Mouse (Mus musculus) left cerebral cortex, adult 8-10 months (tissue): ENCODE data around the gene Gm20388. TPM values are rescaled to one million over a fixed set of nuclear protein-coding genes. Genes with fewer than 3 reads are reported as not detected.

ENCODE experiments used
- DNase-seq, 2 experiments: peaks; one replicate each; pipeline ENCODE4 v3.0.0; 2022; ENCODE audit warnings: low spot score in 2 of 2
- total RNA-seq, 4 experiments: library from RNA; stranded (reverse); gene quantifications; 2 replicates each; pipeline ENCODE4 v1.2.4; 2022

Gm20388 gene
- total RNA-seq, 4 experiments from 2014 or later, result 10.4 to 20.8 (median 16.4) TPM

DNA sequence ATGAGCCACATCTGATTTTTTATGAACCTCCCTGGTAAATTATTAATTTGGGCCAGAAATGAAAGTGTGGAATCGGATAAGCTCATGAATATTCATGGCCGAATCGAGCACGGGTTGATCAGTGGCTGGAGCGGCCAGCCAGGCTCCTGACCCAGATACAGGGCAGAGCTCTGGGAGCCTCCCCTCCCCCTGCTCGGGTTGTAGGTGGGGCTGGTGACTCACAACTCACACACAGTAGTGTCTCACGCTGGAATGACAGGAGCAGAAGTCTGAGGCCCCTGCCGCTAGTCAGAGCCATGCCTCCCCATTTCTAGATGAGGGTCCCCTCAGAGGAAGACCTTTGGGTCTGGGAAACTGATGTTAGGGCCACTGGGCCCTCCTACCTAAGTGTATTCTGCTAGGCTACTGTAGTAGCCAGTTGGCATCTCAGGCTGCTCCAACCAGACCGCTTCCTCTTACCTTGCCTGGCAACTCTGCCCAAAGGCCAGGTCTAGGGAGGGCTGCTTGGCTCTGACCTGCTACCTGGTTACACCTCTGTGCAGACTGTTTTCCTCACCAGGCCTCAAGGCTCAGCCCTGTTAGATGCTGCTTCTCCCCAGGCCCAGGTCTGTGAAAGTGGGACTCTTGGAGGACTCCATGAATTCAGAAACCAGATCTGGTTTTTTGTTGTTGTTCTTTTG lies 588.4 kb downstream of the Gm20388 start:
- DNase-seq, result peak in 1 of 2 experiments; percentile 67

- no peak for DNase-seq
These were observed 590.1 kb downstream of the Gm20388 start for GRCm38 (mm10) chr8:120500701-120501261.

GRCm38 (mm10) chr8:120501426-120501825 lies 590.8 kb downstream of the Gm20388 start:
- no peak for DNase-seq

DNA sequence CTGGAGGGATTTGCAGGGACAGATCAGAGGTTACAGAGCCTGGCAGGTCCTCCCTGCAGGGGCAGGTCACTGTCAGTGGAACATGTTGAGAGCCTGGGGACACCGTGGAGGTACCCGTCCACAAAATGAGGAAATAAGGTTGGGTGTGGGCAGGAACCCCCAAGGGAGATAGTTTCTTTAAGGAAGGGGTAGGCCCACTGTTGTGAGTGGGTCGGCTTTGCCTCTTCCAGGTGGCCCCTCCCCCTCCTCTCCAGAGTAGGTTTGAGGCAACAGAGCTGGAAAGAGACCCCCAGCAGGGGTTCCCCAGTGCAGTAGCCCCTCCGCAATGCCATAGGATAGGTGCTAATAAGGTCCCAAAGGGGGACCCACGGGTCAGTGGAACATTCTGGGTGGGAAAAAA lies 591.8 kb downstream of the Gm20388 start:
- no peak for DNase-seq

DNA sequence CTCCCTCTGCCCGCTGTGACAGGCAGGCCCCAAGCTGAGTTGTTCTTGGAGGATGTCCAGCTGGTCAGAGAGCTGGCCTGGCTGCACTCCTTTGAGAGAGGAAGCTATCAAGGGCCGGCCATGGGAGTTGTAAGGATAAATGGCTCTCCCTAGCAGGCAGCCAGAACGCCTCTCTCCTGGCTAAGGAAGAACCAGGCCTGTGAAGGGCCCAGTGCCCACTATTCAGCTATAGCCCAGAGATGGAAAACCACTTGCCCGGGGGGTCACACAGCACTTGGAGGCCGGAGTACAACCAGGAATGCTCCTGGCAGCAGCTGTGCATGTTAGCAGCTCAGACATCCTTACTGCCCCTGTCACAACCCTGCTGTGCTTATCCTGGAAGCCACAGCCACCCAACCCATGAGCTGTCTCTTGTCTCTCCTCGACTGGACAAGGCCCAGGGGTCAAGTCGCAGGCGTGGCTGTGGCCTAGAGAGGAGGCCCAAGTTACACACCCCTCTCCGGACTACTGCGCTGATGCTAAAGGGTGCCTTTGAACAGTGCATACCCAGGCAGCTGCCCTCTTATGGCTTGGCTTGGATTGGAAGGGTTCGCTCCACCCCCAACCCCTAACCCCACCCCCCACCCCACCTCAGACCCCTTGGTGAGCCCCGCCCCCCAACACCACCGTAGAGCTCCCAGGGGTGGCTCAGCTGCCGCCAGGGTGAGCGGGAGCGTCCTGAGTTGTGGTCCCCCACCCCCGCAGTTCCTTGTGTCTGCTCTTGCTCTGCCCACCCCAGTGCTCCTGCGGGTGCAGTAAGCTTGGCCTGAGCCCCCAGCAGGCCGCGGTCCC lies 593.8 kb downstream of the Gm20388 start:
- DNase-seq, result no peak

GRCm38 (mm10) chr8:120505082-120505511 lies 594.5 kb downstream of the Gm20388 start:
- DNase-seq, result no peak

GRCm38 (mm10) chr8:120505619-120506310 lies 595.1 kb downstream of the Gm20388 start:
- DNase-seq, result no peak

- no peak for DNase-seq
These were observed 595.9 kb downstream of the Gm20388 start for GRCm38 (mm10) chr8:120506562-120506961.

GRCm38 (mm10) chr8:120507290-120507689 lies 596.6 kb downstream of the Gm20388 start:
- DNase-seq, result no peak

DNA sequence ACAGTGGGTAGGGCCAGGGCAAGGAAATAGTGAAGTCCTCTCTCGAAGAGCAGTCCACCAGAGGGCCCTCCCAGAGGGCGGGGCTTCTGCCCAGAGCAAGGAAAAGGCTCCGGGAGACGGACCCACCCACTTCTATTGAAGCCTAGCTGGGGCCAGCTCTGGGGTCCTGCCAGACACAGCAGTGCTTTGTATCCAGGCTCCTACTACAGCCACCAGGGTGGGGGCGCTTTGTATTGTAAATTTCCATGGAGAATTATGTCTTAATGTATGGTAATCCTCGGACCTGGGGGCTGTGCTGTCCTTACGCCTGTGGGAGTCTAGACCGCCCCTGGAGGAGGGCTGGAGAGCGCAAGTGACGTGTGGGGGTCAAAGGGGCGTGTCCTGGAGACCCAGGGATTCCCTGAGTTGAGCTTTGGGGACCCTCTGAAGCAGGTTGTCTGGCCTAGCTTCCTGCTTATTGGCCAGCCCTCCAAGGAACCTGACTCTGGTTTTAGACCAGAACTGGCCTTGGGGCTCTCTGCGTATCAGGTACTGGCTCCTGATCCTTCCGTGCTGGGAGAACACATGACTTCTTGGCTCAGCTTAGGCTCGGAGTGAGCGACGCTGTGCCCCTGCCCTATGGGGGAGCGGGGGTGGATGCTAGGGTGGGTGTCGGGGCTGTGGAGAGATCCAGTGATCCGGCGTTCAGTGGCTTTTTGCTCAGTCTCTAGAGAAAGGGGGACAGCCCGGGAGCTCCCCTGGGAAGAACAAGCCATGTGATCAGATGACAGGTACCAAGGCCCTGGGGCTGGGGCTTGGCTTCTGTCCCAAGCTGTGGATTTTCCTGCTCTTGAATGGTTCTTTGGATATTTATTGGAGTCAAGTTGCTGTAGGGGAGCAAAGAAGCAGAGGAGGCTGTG lies 598.7 kb downstream of the Gm20388 start:
- DNase-seq, result no peak

DNA sequence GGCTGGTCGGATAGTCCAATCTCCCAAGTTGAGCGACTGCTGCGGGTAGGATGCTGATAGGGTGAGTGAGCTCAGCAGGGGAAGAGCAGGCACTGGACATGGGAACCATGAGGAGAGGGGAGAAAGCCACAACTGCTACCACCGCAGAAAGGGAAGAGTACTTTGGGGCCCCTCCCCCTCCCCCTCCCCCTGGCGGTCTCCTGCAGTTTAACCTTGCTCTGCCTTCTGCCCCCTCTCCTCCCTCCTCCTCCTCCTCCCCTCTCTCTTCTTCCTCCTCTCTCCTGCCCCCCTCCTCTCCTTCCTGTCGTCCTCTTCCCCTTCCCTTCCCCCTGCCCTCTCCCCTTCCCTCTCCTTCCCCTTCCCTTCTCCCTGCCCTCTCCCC lies 599.4 kb downstream of the Gm20388 start:
- no peak for DNase-seq

- DNase-seq, result no peak
These were observed 600.3 kb downstream of the Gm20388 start for GRCm38 (mm10) chr8:120510863-120511457.

GRCm38 (mm10) chr8:120511737-120512136 lies 601.1 kb downstream of the Gm20388 start:
- no peak for DNase-seq

DNA sequence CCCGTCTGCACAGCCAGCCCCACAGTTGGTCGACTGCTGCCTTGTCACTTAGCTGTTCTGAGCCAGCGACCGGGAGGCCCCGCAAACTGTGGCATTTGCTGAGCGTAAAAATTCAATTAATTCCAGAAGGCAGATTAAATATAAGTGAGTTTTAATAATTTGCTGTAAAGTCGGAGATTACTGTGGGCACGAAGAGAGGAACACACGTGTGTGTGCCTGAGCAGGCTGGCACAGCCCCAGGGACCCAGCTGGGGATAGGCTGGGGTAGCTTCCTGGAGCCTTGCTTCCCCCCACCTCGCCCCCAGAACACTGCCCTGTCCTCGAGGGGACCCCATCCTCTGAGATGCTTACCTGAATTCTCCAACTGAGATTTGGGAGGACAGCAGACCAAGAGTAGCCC lies 601.7 kb downstream of the Gm20388 start:
- DNase-seq, result no peak

DNA sequence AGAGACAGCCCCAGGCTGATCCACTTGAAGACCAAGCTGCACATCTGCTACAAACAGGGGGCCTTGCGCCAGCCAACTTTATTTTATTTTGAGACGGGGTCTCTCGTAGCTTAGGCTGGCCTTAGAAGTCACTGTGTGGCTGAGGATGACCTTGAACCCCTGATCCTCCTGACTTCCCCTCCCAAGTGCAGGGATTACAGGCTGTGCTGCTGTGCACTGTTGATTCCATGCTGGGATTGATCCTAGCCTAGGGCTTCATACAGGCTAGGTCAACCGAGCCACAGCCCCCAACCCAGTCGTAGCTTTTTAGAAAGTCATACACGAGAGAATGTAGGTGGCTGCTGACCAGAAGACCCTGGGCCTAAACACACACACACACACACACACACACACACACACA lies 602.5 kb downstream of the Gm20388 start:
- DNase-seq, result no peak

DNA sequence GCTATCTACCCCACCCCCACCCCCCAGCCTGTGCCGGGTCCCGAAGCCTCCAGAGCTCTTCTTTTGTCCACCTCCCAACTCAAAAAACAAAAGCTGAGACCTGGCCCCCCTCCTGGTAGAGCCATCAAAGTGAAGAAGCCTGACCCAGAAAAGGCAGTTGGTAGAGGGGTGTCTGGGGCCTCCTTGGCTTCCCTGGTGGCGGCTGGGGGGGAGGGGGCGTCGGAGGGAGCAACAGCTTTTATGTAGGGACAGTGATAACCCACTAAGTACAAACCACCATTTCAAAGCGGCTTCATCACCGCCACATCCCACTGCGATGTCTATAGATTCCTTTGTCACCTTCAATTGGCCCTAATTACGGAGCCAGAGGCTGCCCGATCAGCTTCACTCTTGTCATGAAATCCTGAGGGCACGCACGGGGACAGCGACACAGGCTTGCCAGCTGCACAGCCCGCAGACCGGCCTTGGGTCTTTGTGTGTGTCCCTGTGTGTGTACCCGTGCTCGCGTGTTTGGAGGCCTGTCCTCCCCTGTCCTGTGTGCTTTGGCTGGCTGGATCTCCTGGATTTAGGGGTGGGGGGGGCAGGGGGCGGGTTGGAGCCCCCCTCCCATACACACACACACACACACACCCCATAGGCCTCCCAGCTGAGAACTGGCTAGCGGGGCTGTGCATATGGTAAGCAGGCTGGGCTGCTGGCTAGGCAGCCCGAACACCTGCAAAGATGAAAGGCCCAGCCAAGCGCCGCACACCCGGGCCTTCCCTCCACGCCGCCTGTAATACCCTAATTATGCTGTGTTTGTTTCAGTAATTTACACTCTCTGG lies 603.2 kb downstream of the Gm20388 start:
- DNase-seq, result no peak

- DNase-seq, result no peak
These were observed 604.6 kb downstream of the Gm20388 start for GRCm38 (mm10) chr8:120515214-120515613.

DNA sequence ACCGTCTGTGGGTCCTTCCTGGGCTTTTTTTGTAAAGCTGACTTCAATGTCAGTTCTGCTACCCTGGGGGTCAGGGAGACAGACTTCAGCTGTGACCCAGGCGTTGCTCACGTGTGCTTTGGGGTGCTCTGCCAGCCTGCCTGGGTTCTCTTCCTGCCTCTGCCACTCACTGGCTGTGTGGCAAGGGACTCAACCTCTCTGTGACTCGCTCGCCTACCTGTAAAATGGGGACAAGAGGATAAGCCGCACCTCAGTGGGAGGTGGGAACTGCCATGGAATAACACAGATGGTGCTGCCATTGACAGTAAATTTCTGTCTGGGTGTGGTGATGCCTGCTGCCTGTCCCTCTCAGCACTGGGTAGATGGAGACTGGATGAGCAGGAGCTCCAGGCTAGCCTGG lies 605.0 kb downstream of the Gm20388 start:
- DNase-seq, result no peak

DNA sequence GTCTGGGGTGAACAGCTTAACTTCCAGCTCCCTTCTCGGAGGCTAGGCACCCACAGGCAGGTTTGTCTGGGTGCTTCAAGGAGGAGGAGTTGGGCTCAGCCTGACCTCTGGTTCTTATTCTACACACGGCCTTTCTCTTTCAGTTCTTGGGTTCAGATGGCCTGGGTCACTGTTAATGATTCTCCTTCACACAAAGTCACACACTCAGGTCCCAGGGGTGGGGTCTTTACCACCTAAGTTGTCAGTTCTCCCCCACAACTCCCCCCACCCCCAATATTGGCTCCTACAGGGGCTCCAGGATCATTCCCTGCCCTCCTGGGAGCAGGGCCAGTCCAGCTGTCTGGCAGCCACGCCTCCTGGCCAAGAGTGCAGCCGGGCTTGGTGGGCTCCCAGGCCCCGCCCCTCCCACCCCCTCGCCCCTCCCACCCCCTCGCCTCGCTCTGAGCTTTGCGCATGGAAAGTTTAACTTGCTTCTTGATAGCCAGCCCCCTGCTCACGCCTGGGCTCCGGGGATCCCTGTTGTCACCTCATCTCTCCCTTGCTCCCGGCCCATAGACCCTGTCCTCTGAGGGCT lies 605.6 kb downstream of the Gm20388 start:
- no peak for DNase-seq
